Mouse (Mus musculus) heart, postnatal 10 days (tissue): ENCODE results near the gene Rangrf. TPM values are rescaled to one million over a fixed set of nuclear protein-coding genes. Genes with fewer than 3 reads are reported as not detected.
"Not testable (repeated sequence)": the region's sequence is repeated elsewhere in the genome, so short reads cannot be mapped to it uniquely, and the experiment has no call there.

Experiments used
- DNase-seq, 2 experiments: peaks; one replicate each; pipeline ENCODE4 v3.0.0; 2021
- intact Hi-C: fragments of 180-260 bp; cut with DNase I; formaldehyde crosslinking; loops from one replicate; pipeline ENCODE4 v1.15.1; 2025
- total RNA-seq, 2 experiments: library from RNA; stranded (reverse); gene quantifications; 2 replicates each; pipeline ENCODE4 v1.2.3; 2021

The Rangrf gene
- total RNA-seq = 10 to 100 TPM; 40.1 to 46.8 TPM

- intact Hi-C loops = no loop called here
Observed at GRCm38 (mm10) chr11:68975085-68975484, at the start of gene Rangrf. Rangrf (minus strand) TSS chr11:68975185.

DNA sequence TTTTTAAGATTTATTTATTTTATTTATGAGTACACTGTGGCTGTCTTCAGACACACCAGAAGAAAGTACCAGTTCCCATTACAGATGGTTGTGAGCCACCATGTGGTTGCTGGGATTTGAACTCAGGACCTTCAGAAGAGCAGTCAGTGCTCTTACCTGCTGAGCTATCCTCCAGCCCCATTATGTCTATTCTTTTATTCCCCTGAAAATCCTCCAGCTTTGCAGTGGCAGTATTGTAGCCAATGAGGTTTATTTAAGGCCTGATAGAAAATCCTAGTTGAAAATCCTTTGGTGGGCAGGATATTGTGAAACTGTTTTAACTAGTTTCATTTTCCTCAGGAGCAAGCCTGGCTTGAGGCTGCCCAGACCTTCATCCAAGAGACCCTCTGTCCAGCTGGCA lies 45.7 kb upstream of the Rangrf start:
- DNase-seq = no peak
- intact Hi-C loops = no loop called here

More at GRCm38 (mm10) chr11:68975085-68975484, at the start of gene Rangrf:
- DNase-seq = no peak

DNA sequence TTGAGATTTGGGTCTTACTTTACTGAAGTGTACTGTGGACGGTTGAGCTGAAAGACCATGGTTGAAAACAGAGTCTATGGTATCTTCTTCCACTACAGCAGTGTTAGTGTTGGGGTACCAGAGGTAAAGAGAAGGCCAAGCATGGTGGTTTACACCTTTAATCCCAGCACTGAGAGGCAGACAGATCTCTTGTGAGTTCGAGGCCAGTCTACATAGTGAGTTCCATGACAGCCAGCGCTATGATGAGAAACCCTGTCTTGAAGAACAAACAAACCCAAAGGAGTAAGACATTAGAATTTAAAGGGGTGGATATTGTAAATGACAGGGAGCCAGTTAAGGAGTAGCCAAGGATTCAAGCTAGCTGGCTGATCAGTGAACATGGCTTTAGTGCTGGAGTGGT lies 41.8 kb upstream of the Rangrf start:
- DNase-seq = no peak
- intact Hi-C loops = loop anchor here (1.0 kb wide), 1 partner anchor 20 kb away; no protein-coding TSS in a partner anchor

- peak; percentile 94 to 96 for DNase-seq
- intact Hi-C loops = loop anchor here (1.0 kb wide), 1 partner anchor 20 kb away; no protein-coding TSS in a partner anchor
Observed at GRCm38 (mm10) chr11:69015644-69016441, 40.9 kb upstream of the Rangrf start, which contains the start of gene Ctc1. Ctc1 (plus strand) TSS chr11:69015911.

DNA sequence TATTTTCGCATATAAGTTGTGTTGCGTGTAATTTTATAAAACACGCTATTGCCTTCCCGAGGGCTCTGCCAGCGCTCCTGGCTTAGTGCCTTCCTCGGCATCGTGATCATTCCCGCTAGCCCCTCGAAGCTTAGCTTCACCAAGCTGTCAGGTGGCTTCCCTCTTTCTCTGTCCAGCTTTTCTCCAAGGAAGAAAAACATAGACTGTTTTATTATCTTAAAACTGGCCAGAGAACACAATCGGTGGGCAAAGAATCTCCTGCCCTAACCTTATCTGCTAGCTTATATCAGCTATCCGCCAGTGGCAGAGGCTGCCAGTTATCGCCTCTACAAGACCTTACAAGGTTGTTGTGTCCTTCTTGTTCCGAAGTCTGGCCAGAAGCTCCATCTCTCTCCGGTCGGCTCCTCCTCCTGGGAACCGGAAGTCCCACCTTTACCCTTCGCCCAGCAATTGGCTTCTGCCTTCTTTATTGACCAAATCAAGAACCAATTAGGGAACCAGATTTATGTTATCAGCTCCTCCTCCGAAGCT lies 37.2 kb upstream of the Rangrf start:
- DNase-seq = peak; percentile 94 to 95
- intact Hi-C loops = no loop called here

DNA sequence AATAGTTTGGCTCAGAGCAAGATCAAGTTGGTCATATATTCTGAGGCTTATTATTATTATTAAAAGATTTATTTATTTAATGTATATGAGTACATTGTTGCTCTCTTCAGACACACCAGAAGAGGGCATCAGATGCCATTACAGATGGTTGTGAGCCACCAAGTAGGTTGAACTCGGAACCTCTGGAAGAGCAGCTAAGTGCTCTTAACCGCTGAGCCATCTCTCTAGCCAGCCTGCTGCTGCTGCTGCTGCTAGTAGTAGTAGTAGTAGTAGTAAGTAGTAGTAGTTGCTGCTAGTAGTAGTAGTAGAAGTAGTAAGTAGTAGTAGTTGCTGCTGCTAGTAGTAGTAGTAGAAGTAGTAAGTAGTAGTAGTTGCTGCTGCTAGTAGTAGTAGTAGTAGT lies 36.5 kb upstream of the Rangrf start:
- intact Hi-C loops, DNase-seq: not testable (repeated sequence)

DNA sequence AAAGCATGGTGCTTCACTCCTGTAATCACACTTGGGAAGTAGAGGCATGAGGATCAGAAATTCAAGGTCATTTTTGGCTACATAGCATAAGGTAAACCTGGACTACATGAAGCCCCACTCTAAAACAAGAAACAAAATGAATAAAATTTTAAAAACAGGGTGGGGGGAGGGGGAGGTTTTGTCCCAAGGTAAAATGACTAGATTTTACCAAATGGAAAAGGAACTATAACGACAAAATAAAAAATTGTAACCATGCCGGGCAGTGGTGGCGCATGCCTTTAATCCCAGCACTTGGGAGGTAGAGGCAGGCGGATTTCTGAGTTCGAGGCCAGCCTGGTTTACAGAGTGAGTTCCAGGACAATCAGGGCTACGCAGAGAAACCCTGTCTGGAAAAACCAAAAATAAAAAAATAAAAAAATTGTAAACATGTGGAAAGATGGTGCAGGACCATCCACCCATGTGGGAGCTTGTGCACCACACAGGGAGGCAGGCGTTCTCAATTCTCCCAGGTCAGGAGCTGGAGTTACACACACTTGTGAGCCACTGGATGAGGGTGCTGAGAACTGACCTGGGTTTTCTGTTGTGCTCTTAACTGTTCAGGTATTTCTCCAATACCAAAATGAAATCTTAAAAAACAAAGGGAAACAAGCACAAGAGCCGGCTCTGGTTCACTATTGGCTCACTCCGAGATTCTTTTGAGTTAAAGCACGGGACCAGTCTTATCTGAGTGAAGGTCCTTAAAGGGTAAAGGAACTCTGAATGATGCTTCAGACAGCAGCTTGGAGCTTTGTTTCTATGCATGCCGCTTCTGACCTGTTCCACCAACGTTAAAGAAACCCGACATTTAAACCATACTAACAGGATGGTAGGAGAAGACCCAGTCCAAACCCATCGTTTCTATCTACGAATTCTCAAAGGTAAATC lies 35.7 kb upstream of the Rangrf start:
- intact Hi-C loops = no loop called here
- no peak for DNase-seq

- DNase-seq = no peak
- intact Hi-C loops = no loop called here
Observed at GRCm38 (mm10) chr11:69009508-69009907, 34.5 kb upstream of the Rangrf start.

- peak; percentile 92 to 95 for DNase-seq
- intact Hi-C loops = no loop called here
Observed at GRCm38 (mm10) chr11:69008182-69009121, 33.5 kb upstream of the Rangrf start, which contains the start of gene Pfas. Pfas (minus strand) TSS chr11:69008460.

DNA sequence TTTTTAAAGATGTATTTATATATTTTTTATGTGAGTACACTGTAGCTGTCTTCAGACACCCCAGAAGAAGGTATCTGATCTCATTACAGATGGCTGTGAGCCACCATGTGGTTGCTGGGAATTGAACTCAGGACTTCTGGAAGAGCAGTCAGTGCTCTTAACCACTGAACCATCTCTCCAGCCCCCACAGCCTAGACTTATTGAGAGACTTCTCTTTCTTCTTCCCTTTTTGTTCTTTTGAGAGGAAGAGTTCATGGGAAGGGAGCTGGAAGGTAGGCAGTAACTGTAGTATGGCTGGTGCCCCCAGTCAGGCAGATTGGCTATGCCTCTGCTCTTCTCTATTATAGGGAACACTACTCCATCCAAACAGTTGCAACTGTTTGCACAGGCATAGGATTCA lies 31.6 kb upstream of the Rangrf start:
- DNase-seq, intact Hi-C loops: not testable (repeated sequence)

DNA sequence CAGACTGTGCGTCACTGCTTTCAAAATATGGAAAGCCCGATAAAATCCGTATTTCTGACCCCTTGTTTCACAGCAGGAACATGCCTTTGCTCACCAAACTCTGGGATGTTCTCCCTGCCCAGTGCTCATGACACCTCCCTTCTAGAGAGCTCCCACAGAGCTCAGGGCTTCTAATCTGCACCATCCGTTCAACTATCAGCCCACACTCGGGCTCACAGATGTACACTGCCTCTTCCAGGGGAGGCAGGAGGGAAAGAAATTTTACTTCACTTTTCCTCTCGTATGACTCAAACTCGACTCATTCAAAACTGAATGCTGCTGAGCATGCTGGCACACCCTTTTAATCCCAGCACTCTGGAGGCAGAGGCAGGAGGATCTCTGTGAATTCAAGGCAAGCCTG lies 30.2 kb upstream of the Rangrf start:
- no peak for DNase-seq
- intact Hi-C loops = no loop called here

DNA sequence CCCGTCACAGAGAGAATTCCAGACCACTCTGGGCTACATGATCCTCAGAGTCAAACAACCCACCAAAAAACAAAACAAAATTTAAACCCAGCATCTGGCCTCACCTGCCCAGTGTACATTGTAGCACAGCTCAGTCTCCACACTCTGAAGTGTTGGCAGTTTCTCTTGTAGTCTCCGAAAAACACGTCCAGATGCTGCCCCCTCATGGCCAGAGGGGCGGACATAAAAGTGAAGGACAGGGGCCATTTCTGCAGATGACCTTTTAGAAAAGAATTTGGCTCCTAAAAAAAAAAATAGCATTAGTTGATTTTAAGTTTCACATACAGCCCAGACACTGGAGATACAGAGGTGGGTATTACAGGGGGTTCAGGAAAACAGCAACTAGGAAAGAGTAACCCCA lies 28.6 kb upstream of the Rangrf start:
- intact Hi-C loops = no loop called here
- peak; percentile 27 to 53 for DNase-seq

GRCm38 (mm10) chr11:69002782-69003181 lies 27.8 kb upstream of the Rangrf start:
- DNase-seq, intact Hi-C loops: not testable (repeated sequence)

DNA sequence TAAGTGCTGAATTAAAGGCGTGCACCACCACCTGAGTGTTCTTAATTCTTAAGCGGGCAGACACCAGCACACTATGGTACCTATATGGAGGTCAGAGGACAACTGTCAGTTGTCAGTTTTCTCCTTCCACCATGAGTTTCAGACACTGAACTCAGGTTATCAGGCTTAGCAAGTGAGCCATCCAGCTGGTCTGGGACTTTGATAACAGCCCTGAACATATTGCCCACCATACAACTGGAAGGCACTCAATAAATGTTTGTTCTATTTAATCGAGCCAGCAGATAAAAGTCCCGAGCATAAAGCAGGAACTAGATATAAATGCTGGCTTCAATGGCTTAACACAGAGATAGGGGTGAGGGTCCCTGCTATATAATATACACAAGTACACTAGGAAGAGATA lies 22.1 kb upstream of the Rangrf start:
- no peak for DNase-seq
- intact Hi-C loops = no loop called here

GRCm38 (mm10) chr11:68994377-68994776 lies 19.4 kb upstream of the Rangrf start:
- no peak for DNase-seq
- intact Hi-C loops = no loop called here

GRCm38 (mm10) chr11:68993122-68993521 lies 18.1 kb upstream of the Rangrf start:
- intact Hi-C loops = no loop called here
- no peak for DNase-seq

DNA sequence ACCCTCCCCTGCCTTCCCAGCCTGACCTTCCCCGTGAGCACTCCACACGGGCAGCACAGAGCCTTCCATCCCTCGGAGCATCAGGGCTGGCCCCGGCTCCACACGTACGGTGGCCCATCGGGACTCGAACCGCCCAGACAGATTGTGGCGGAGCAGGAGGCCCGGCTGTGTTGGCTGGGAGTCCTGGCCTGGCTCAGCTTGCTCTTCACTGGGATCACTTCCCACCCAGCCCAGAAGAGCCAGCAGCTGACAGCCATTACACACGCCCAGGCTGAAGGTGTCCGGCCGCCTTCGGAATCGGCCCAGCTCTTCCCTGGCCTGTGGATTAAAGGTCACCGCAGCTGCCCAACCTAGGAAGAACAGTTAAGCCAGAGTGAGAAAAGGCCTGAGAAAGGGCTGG lies 13.4 kb upstream of the Rangrf start:
- intact Hi-C loops = loop anchor here (10.0 kb wide), 1 partner anchor 174 kb away; no protein-coding TSS in a partner anchor
- DNase-seq = peak in 1 of 2 experiments; percentile 29

DNA sequence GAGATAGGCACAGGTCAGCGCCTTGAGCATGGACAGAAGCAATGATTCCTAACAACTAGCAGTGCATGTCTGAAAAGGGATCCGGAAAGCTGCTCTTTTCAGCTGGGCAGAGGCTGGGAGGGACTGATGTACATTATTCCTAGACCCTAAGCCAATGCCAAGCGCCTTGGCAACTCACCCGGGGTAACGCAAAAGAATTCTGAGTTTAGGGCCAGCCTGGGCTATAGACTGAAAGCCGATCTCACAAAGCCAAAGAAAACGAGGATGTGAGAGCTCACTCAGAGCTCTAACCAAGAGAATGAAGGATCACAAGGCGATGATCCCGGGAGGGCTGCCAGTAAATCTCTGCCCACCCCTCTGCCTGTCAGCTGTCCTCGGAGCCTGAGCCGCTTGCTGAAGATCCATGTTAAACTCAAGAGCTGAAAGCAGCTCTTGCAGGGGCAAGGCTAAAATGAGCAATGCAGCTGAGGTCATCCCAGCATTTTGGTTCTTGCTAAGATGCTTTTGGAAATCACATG lies 12.4 kb upstream of the Rangrf start:
- intact Hi-C loops = loop anchor here (10.0 kb wide), 1 partner anchor 173 kb away; no protein-coding TSS in a partner anchor
- DNase-seq = no peak

- intact Hi-C loops = loop anchor here (1.0 to 10.0 kb wide), 3 partner anchors 16 to 168 kb away; no protein-coding TSS in a partner anchor
- peak; percentile 76 to 89 for DNase-seq
Observed at GRCm38 (mm10) chr11:68982639-68983369, 7.8 kb upstream of the Rangrf start.
